Mouse (Mus musculus) lung, embryonic 14.5 days (tissue): ENCODE measurements around the gene Pglyrp2. TPM values are rescaled to one million over a fixed set of nuclear protein-coding genes. Genes with fewer than 3 reads are reported as not detected.

Experiments
- ATAC-seq: fragments of 200-750 bp; cut with Nextera tagmentation; 2 replicates; pipeline ENCODE4 v1.8.0; 2017; ENCODE audit warnings: mild to moderate bottlenecking, moderate TSS enrichment, moderate library complexity; ENCODE audit not compliant: insufficient read depth
- DNase-seq: peaks from one replicate; pipeline ENCODE4 v3.0.0-alpha.2; 2015
- H3K27ac ChIP-seq: fragments of 300-500 bp; sonication (generic); 2 replicates; pipeline ENCODE4 v1.5.1; 2014; ENCODE audit warnings: low read depth, mild to moderate bottlenecking, moderate library complexity
- H3K27me3 ChIP-seq: fragments of 300-500 bp; sonication (generic); 2 replicates; pipeline ENCODE4 v1.6.1; 2014; ENCODE audit warnings: low read length, control low read depth; ENCODE audit not compliant: insufficient read depth
- H3K36me3 ChIP-seq: fragments of 300-500 bp; sonication (generic); 2 replicates; pipeline ENCODE4 v1.6.1; 2014; ENCODE audit warnings: control low read depth; ENCODE audit not compliant: insufficient read depth
- H3K4me1 ChIP-seq: fragments of 300-500 bp; sonication (generic); 2 replicates; pipeline ENCODE4 v1.6.1; 2014; ENCODE audit warnings: antibody characterized with exemption, control low read depth; ENCODE audit not compliant: insufficient read depth
- H3K4me2 ChIP-seq: fragments of 300-500 bp; sonication (generic); 2 replicates; pipeline ENCODE4 v1.6.1; 2014; ENCODE audit warnings: mild to moderate bottlenecking
- H3K4me3 ChIP-seq: fragments of 300-500 bp; sonication (generic); 2 replicates; pipeline ENCODE4 v1.5.1; 2014; ENCODE audit warnings: low read depth, low read length
- H3K9ac ChIP-seq: fragments of 300-500 bp; sonication (generic); 2 replicates; pipeline ENCODE4 v1.6.1; 2014
- H3K9me3 ChIP-seq: fragments of 300-500 bp; sonication (generic); 2 replicates; pipeline ENCODE4 v1.6.1; 2016; ENCODE audit warnings: low read depth, low read length, control low read depth
- CTCF ChIP-seq: IDR thresholded peaks from 2 replicates; pipeline ENCODE4 v1.5.1; 2016; ENCODE audit warnings: antibody characterized with exemption, low read depth
- WGBS: fragments of 180-500 bp; shearing (Covaris S2); extraction: QIAGEN DNeasy Blood & Tissue Kit; methylation state at CpG from one replicate; pipeline ENCODE4 v1.1.7; 2014; 5-methylcytosine and 5-hydroxymethylcytosine counted together
- polyA plus RNA-seq: library from polyadenylated mRNA; unstranded; fragments of >200 nt; fragmentation: Nextera tagmentation; extraction: Ambion mirVana; gene quantifications from 2 replicates; pipeline ENCODE4 v1.2.1, GENCODE M21; 2014

Pglyrp2 gene
- polyA plus RNA-seq, 1 experiment from 2014 or later = 0.07 TPM

DNA sequence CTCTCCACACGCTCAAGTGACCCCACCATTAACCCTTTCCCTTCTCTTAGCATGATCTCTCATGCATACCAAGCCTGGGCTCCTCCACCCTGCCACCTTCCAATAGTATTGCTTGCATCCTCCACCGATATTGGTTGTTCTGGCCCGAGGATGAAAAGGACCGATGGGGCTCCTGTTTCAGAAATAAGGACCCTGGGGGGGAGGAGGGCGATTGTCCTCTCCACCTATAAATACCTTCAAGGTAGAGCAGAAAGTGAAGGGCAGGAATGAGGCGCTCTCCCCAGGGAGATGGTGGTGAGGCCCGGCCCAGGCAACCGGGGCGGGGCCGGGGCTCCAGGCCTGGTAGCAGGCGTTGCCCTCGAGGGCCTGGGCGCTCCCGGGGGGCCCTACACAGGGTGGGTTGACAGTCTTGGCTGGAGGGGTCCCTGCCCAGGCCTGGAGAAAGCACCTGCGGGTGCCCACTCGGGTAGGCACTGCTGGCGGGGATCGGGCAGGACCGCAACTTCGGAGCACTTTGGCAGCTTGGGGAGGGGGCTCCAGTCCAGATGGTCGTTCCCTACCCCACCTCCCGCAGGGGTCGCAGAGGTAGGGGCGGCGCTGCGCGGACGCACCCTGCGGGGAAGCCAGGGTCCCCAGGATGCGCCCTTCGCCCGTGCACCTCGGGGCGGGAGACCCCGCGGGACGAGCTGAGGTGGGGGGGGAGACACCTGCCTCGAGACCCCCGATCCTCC is 35.4 kb downstream of the Pglyrp2 start:
- Histone ChIP-seq H3K4me2 (peak overlapping the region; percentile 98), H3K27me3 (peaks cover 30% of the 10 kb centered on the region), H3K27ac (peak overlapping the region; percentile 72), H3K4me1 (peaks cover 4% of the 10 kb centered on the region), H3K4me3 (peak overlapping the region; percentile 78), H3K9me3 (no peaks in the 10 kb centered on the region), H3K36me3 (peaks cover 8% of the 10 kb centered on the region), H3K9ac (peak overlapping the region; percentile 77)
- ATAC-seq = peak; percentile 71
- DNase-seq = peak; percentile 36
- TF ChIP-seq CTCF = no peak
- WGBS = 2% methylated on average over 22 of the region's 39 CpGs

DNA sequence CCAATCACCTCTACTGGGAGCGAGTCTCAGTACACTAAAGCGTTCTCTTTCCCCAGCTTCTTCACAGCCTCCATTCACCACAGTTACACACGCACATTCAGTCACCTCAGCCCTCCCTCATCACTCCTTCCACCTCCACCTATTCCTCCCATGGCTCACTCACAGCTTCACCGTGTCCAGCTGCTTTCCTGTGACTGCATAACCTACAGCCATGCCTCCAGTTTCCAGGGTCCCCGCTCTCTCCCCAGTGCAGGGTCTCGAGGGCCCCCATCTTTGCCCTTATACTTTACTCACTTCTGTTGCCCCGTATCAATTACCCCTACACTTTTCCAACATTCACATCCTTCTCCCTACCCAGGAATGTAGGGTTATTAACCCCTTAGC is 36.0 kb downstream of the Pglyrp2 start:
- Histone ChIP-seq H3K4me2 (peak overlapping the region; percentile 98), H3K9ac (peak overlapping the region; percentile 77; the same call in 1 of the 2 replicates)

DNA sequence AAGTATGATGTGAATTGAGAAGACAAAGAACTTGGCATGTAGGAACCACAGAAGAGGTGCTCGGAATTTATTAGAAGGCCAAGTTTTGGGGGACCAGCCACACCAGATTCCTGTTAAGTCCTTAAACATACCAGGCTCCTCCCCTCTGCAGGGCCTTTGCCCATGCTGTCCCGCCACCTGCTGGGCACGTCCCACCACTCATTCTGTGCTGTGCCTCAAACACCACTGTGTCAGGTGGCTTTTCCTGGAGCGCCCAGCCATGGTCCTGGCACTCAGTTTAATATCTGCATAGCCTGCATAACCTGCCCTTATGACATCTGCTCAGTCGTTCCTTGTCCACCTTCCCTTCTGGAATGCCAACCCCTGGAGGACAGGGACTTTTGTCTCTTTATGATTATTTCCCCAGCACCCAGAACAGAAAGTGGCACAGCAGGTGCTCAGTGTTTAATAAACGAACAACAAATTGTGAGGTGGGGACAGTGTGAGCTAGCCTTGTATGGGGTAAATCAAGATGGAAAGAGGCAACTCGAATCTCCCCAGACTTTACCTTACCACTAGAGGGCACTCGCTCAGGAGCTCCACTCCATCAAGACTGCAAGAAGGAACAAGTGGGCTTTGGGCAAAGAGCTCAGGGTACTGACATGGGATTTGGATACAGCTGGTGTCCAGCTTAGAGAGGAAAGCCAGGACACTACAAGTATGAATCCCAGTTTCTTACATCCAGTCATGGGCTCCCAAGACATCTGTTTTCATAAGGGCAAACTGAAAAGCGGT is 37.1 kb downstream of the Pglyrp2 start:
- ATAC-seq = no peak
- WGBS = 62% methylated on average over 9 of the region's 9 CpGs
- DNase-seq = peak; percentile 54
- Histone ChIP-seq H3K9me3 (no peaks in the 10 kb centered on the region), H3K27me3 (peaks cover 13% of the 10 kb centered on the region), H3K27ac (no peak overlapping the region), H3K4me3 (no peak overlapping the region), H3K36me3 (peaks cover 8% of the 10 kb centered on the region), H3K4me2 (no peak overlapping the region), H3K9ac (no peak overlapping the region), H3K4me1 (peaks cover 4% of the 10 kb centered on the region)
- TF ChIP-seq CTCF = peak; percentile 62

More for the DNA sequence above, 36.0 kb downstream of the Pglyrp2 start:
- DNase-seq (no peak), ATAC-seq (no peak)
- H3K27ac ChIP-seq = no peak overlapping the region
- H3K27me3 ChIP-seq = peaks cover 25% of the 10 kb centered on the region
- TF ChIP-seq CTCF = no peak
- H3K4me3 ChIP-seq = peak overlapping the region; percentile 78
- peaks cover 8% of the 10 kb centered on the region for H3K36me3 ChIP-seq
- no peaks in the 10 kb centered on the region for H3K9me3 ChIP-seq
- peaks cover 4% of the 10 kb centered on the region for H3K4me1 ChIP-seq
- 23% methylated on average over 7 of the region's 7 CpGs for WGBS

DNA sequence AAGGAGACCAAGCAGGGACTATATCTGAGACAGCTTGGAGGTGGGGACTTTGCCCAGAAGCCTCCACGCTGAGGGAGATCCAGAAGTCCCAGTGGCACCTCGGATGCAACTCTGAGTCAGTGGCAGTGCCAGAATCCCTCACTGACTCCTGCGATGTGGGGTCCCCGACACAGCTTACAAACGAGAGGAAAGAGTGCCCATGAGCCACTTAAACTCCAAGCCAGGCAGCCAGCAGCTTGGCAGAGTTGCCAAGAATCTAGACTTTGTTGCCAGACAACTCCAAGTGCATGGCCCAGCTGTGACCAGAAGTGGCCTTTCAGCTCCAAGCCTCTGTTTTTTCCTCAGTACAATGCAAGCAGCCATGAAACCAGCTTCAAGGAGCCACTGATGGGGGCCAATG is 40.3 kb downstream of the Pglyrp2 start:
- WGBS = 86% methylated on average over 5 of the region's 5 CpGs
- no peak overlapping the region for H3K4me3 ChIP-seq
- TF ChIP-seq CTCF = no peak
- no peak for ATAC-seq
- no peaks in the 10 kb centered on the region for H3K27me3 ChIP-seq
- DNase-seq = no peak
- no peak overlapping the region for H3K9ac ChIP-seq
- no peaks in the 10 kb centered on the region for H3K9me3 ChIP-seq
- peaks cover 9% of the 10 kb centered on the region for H3K36me3 ChIP-seq
- no peak overlapping the region for H3K27ac ChIP-seq
- peaks cover 4% of the 10 kb centered on the region for H3K4me1 ChIP-seq
- no peak overlapping the region for H3K4me2 ChIP-seq

DNA sequence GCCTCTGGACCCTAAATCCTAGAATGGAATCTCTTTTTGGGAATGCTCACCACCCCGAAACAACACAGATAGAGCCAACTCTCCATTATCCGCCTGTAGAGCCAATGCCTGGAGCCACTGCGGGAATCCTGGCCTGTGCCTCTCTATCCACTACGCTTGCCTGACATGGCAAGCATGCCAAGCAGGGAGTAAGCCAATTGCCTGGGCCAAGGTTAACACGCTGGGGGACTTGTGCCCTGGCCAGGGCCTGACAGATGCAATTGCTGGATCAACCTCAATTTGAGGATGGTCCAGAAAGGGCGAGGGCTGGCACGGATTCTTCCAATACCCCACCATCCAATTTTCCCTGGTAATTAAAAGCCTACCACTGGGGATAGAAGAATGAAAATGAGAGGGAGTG is 41.4 kb downstream of the Pglyrp2 start:
- no peaks in the 10 kb centered on the region for H3K4me1 ChIP-seq
- no peak overlapping the region for H3K4me2 ChIP-seq
- H3K27me3 ChIP-seq = no peaks in the 10 kb centered on the region
- H3K9me3 ChIP-seq = no peaks in the 10 kb centered on the region
- WGBS = 91% methylated on average over 7 of the region's 7 CpGs
- no peak for DNase-seq
- H3K36me3 ChIP-seq = peaks cover 19% of the 10 kb centered on the region
- H3K9ac ChIP-seq = no peak overlapping the region
- no peak for TF ChIP-seq CTCF
- no peak overlapping the region for H3K4me3 ChIP-seq
- H3K27ac ChIP-seq = no peak overlapping the region
- ATAC-seq = no peak

DNA sequence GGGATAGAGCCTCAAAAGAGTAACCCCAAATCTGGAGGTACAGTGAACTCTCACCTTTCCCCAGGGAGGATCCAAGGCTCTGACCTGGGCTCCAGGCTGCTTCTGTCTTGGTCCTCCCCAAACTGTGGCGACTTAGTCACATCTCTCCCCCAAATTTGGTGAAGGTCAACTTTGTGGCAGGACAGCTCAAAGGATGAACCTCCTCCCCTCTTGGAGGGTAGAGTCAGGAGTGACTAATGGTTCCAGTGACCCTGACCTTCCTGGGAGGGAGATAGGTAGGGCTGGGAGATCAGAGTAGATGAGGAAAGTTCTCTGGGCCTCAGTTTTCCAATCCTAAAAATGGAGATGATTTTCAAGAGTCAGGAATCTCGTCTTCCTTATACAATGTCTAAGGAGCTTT is 45.2 kb downstream of the Pglyrp2 start:
- TF ChIP-seq CTCF = no peak
- ATAC-seq = no peak
- DNase-seq = no peak
- peaks cover 22% of the 10 kb centered on the region; the same call in 1 of the 2 replicates for H3K36me3 ChIP-seq
- no peak overlapping the region for H3K27ac ChIP-seq
- H3K4me2 ChIP-seq = no peak overlapping the region
- no peak overlapping the region for H3K9ac ChIP-seq
- no peaks in the 10 kb centered on the region for H3K9me3 ChIP-seq
- no peaks in the 10 kb centered on the region for H3K4me1 ChIP-seq
- no peaks in the 10 kb centered on the region for H3K27me3 ChIP-seq
- WGBS = 81% methylated on average over 2 of the region's 2 CpGs
- H3K4me3 ChIP-seq = no peak overlapping the region

DNA sequence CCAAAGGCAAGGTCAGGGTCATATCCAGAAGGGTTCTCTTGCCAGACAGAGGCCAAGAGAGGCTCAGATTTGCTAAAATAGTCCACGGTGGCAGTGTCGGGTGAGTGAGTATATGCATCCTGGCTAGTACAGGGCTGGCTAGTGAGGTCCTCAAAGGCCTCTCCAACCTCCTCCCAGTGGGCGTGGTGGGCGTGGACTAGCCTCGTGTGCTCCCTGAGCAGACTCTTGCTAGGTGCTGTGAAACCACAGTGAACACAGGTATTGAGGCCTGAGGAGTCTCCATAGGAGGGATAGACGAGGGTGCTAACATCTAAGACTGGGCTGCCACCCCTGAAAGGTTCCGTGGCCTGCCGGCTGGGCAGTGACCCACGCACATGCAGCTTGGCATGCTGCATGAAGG is 46.8 kb downstream of the Pglyrp2 start:
- no peak for DNase-seq
- 73% methylated on average over 9 of the region's 9 CpGs for WGBS
- no peaks in the 10 kb centered on the region for H3K4me1 ChIP-seq
- H3K27me3 ChIP-seq = no peaks in the 10 kb centered on the region
- no peaks in the 10 kb centered on the region for H3K9me3 ChIP-seq
- H3K4me3 ChIP-seq = no peak overlapping the region
- peaks cover 22% of the 10 kb centered on the region; the same call in 1 of the 2 replicates for H3K36me3 ChIP-seq
- no peak overlapping the region for H3K9ac ChIP-seq
- no peak for ATAC-seq
- H3K27ac ChIP-seq = no peak overlapping the region
- H3K4me2 ChIP-seq = no peak overlapping the region
- no peak for TF ChIP-seq CTCF
